Mouse (Mus musculus) heart, embryonic 15.5 days (tissue): ENCODE measurements around the gene Foxg1. TPM values are rescaled to one million over a fixed set of nuclear protein-coding genes. Genes with fewer than 3 reads are reported as not detected.

ENCODE experiments used
- ATAC-seq: fragments of 200-750 bp; cut with Nextera tagmentation; replicated peaks from 2 replicates; pipeline ENCODE4 v1.8.0; 2017; ENCODE audit warnings: low read depth, moderate TSS enrichment; ENCODE audit not compliant: insufficient number of reproducible peaks, insufficient read depth, low FRiP score
- H3K27ac ChIP-seq: fragments of 300-500 bp; sonication (generic); 2 replicates; pipeline ENCODE4 v1.5.1; 2015; ENCODE audit warnings: mild to moderate bottlenecking, inconsistent platforms
- H3K27me3 ChIP-seq: fragments of 300-500 bp; sonication (generic); 2 replicates; pipeline ENCODE4 v1.6.1; 2015; ENCODE audit warnings: inconsistent platforms
- H3K36me3 ChIP-seq: fragments of 300-500 bp; sonication (generic); 2 replicates; pipeline ENCODE4 v1.6.1; 2015; ENCODE audit warnings: mild to moderate bottlenecking, inconsistent platforms
- H3K4me1 ChIP-seq: fragments of 300-500 bp; sonication (generic); replicated peaks from 2 replicates; pipeline ENCODE4 v1.6.1; 2015; ENCODE audit warnings: inconsistent platforms
- H3K4me2 ChIP-seq: fragments of 300-500 bp; sonication (generic); 2 replicates; pipeline ENCODE4 v1.6.1; 2015; ENCODE audit warnings: inconsistent platforms, mild to moderate bottlenecking, moderate library complexity
- H3K4me3 ChIP-seq: fragments of 300-500 bp; sonication (generic); 2 replicates; pipeline ENCODE4 v1.5.1; 2015; ENCODE audit warnings: mild to moderate bottlenecking, inconsistent platforms
- H3K9ac ChIP-seq: fragments of 300-500 bp; sonication (generic); 2 replicates; pipeline ENCODE4 v1.6.1; 2015; ENCODE audit warnings: mild to moderate bottlenecking, inconsistent platforms
- H3K9me3 ChIP-seq: fragments of 300-500 bp; sonication (generic); replicated peaks from 2 replicates; pipeline ENCODE4 v1.6.1; 2016; ENCODE audit warnings: inconsistent platforms
- WGBS: fragments of 180-500 bp; shearing (Covaris S2); methylation state at CpG from one replicate; pipeline ENCODE4 v1.1.7; 2015; ENCODE audit warnings: mixed read lengths; 5-methylcytosine and 5-hydroxymethylcytosine counted together
- polyA plus RNA-seq: library from polyadenylated mRNA; unstranded; fragments of >200 nt; fragmentation: Nextera tagmentation; extraction: Ambion mirVana; gene quantifications from 2 replicates; pipeline ENCODE4 v1.2.1, GENCODE M21; 2015

Gene Foxg1
- 0.51 TPM in 1 of 2 replicates, not detected in the other for polyA plus RNA-seq

DNA sequence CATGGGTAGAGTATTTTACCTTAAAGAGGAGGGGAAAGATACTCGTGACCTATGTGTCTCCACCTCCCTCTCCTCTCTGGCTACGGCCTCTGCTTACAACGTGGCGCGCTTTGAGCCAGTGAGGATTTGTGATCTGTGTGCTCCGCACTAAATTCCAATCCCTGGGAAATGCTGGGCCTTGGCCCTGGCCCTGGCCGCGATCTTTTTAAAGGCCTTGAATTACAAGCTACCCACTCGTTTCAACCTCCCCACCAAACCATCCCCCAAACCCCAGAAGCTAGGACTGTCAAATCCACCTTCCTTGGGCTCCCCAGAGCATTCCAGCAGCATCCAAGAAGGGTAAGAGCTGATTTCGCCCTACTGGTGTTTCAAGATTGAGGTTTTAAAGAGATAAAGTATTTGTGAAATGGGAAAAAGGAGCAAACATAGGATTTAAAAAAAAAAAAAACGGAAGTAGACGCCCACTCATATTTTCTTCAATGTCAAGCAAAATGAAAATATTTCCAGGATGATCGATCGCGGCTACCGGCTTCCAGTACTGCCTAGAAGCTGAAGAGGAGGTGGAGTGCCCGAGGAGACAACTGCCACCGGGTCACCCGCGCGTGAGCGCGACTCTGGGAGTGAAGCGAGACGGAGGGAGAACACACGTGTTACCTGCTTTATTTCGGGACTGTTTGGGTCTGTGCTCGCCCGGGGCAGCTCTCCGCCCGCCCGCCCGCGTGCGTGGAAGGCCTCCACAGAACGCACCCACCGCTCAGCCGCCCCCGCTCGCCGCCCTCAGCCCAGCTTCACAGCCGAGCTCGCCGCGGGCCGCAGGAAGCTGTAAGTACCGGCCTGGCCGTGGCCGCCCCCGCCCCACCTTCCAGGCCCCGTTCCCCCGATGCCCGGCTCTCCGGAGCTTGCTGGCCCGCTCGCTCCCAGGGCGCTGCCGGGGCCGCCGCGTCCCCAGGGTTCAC lies at the start of gene Foxg1:
Gene Foxg1 (plus strand): TSS at position 96 of the 956 bp plus-strand sequence.
- H3K4me1 ChIP-seq = peaks cover 15% of the 10 kb centered on the region
- peak within 1 kb of the TSS; percentile 51 for H3K4me2 ChIP-seq
- WGBS = 1% methylated on average over 60 of the region's 61 CpGs
- H3K9ac ChIP-seq = no peak within 1 kb of the TSS
- H3K36me3 ChIP-seq = no peaks in the 10 kb centered on the region
- peaks cover 89% of the 10 kb centered on the region for H3K27me3 ChIP-seq
- H3K4me3 ChIP-seq = peak within 1 kb of the TSS; percentile 39
- H3K27ac ChIP-seq = no peak within 1 kb of the TSS
- 0 out of 2 replicates have a peak, but pooled peaks have one; percentile 10 for ATAC-seq
- H3K9me3 ChIP-seq = peaks cover 6% of the 10 kb centered on the region; the same call in 1 of the 2 replicates

- no peaks in the 10 kb centered on the region for H3K4me1 ChIP-seq
- no peak overlapping the region for H3K27ac ChIP-seq
- WGBS = 84% methylated on average over 10 of the region's 10 CpGs
- H3K36me3 ChIP-seq = no peaks in the 10 kb centered on the region
- no peaks in the 10 kb centered on the region for H3K9me3 ChIP-seq
- H3K4me2 ChIP-seq = no peak overlapping the region
- no peak for ATAC-seq
- H3K27me3 ChIP-seq = no peaks in the 10 kb centered on the region
- no peak overlapping the region for H3K4me3 ChIP-seq
- no peak overlapping the region for H3K9ac ChIP-seq
Observed at GRCm38 (mm10) chr12:49349697-49350096, 32.8 kb upstream of the Foxg1 start.

- no peak for ATAC-seq
- Histone ChIP-seq H3K4me1 (no peaks in the 10 kb centered on the region; the same call in 1 of the 2 replicates), H3K9me3 (no peaks in the 10 kb centered on the region), H3K27me3 (peaks cover 37% of the 10 kb centered on the region), H3K36me3 (no peaks in the 10 kb centered on the region), H3K27ac (no peak overlapping the region), H3K4me3 (no peak overlapping the region), H3K9ac (no peak overlapping the region), H3K4me2 (no peak overlapping the region)
- WGBS = 63% methylated on average over 1 of the region's 1 CpGs
Observed at GRCm38 (mm10) chr12:49368931-49369330, 13.5 kb upstream of the Foxg1 start.

GRCm38 (mm10) chr12:49372170-49372569 lies 10.3 kb upstream of the Foxg1 start:
- Histone ChIP-seq H3K9ac (no peak overlapping the region), H3K36me3 (no peaks in the 10 kb centered on the region), H3K4me1 (no peaks in the 10 kb centered on the region; the same call in 1 of the 2 replicates), H3K27me3 (peaks cover 67% of the 10 kb centered on the region), H3K27ac (no peak overlapping the region), H3K4me3 (no peak overlapping the region), H3K9me3 (no peaks in the 10 kb centered on the region), H3K4me2 (no peak overlapping the region)
- no peak for ATAC-seq

DNA sequence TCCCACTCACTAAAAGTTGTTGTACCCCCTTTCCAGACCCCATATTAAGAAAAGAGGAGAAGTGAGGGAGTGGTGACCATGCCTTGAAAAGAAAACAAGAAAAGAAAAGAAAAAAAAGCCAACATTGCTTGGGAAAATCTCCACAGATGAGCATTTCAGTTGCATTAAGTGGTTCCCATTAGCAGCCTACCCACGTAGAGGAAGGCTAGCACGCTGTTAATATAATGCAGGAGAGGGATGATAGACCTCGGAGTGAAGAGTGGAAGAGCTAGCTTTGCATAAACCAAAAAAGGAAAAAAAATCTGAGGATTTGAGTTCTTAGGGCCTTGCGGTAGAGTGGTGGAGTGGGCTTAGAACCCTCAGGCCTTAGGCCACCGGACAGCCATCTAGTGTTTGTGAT lies 9.3 kb upstream of the Foxg1 start:
- H3K4me2 ChIP-seq = no peak overlapping the region
- 11% methylated on average over 5 of the region's 5 CpGs for WGBS
- H3K9me3 ChIP-seq = no peaks in the 10 kb centered on the region
- no peak overlapping the region for H3K4me3 ChIP-seq
- no peak for ATAC-seq
- H3K9ac ChIP-seq = no peak overlapping the region
- H3K36me3 ChIP-seq = no peaks in the 10 kb centered on the region
- H3K27me3 ChIP-seq = peaks cover 77% of the 10 kb centered on the region
- H3K4me1 ChIP-seq = no peaks in the 10 kb centered on the region; the same call in 1 of the 2 replicates
- no peak overlapping the region for H3K27ac ChIP-seq

- peak overlapping the region; percentile 42 for H3K4me3 ChIP-seq
- no peaks in the 10 kb centered on the region for H3K9me3 ChIP-seq
- no peak overlapping the region for H3K9ac ChIP-seq
- peak overlapping the region; percentile 60 for H3K4me2 ChIP-seq
- H3K4me1 ChIP-seq = no peaks in the 10 kb centered on the region; the same call in 1 of the 2 replicates
- no peaks in the 10 kb centered on the region for H3K36me3 ChIP-seq
- peaks cover 85% of the 10 kb centered on the region for H3K27me3 ChIP-seq
- no peak overlapping the region for H3K27ac ChIP-seq
- ATAC-seq = no peak
- 1% methylated on average over 24 of the region's 24 CpGs for WGBS
Observed at GRCm38 (mm10) chr12:49373821-49374605, 8.4 kb upstream of the Foxg1 start.

DNA sequence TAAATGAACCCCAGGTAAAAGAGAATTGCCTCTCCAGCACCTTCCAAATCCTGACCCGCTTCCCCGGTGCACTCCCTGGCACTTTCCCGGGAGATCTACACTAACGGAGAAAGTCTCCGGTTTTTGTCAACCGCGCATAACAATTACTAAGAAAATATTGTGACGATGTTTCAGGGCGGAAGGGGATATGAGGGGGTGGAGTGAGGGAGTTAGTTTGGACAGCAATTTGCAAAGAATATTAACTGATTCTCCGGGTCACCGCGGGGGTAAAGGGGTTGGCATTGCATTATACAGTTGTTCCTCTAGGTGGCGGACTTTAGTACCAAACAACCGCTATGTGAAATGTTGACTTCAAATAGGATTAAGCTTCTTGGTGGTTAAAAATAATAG lies 7.9 kb upstream of the Foxg1 start:
- peak overlapping the region; percentile 60 for H3K4me2 ChIP-seq
- H3K36me3 ChIP-seq = no peaks in the 10 kb centered on the region
- H3K27me3 ChIP-seq = peaks cover 87% of the 10 kb centered on the region
- no peak for ATAC-seq
- H3K9ac ChIP-seq = no peak overlapping the region
- peak overlapping the region; percentile 42 for H3K4me3 ChIP-seq
- H3K27ac ChIP-seq = no peak overlapping the region
- no peaks in the 10 kb centered on the region; the same call in 1 of the 2 replicates for H3K4me1 ChIP-seq
- under 1% methylated on average over 14 of the region's 14 CpGs for WGBS
- H3K9me3 ChIP-seq = no peaks in the 10 kb centered on the region

DNA sequence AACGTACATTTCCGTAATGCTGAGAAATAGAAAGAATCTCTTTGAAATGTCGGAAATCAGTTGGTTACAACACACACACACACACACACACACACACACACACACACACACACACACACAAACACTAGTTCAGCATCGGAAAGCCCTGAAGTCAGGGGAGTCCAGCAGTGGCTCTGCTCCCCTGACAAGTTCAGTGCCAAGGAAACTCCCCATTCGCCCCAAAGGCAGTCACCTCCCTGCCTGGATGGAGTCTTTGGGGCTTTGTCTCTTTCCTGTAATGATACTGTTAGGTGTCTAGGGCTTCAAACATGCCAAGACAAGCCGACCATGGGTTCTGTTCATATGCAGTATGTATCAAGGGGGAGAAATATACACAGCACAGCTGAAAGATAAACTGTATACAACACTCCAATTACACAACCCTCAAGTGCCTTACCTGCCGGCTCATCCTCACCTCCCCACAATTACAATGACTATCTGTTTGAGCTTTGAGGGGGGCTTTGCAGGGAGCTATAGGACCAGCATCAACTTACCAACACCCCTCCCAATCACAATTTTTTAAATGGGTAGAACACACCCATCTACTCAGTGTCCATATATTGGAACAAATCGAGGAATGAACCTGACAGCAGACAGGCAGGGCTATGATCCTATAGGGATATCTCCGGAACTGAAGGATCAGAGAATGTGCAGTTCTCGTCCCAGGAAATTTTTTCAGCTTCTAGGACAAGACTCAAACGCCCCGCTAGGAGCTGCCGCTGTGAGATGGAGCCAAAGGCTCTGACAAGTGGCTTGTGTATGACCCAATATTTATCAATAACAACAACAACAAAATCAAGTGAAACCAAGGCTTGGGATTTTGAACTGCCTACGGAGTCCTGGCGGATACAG lies 6.8 kb upstream of the Foxg1 start:
- ATAC-seq = no peak
- 6% methylated on average over 15 of the region's 15 CpGs for WGBS
- Histone ChIP-seq H3K4me2 (no peak overlapping the region), H3K36me3 (no peaks in the 10 kb centered on the region), H3K27me3 (peaks cover 93% of the 10 kb centered on the region), H3K9me3 (no peaks in the 10 kb centered on the region), H3K9ac (no peak overlapping the region), H3K4me3 (no peak overlapping the region), H3K4me1 (no peaks in the 10 kb centered on the region; the same call in 1 of the 2 replicates), H3K27ac (no peak overlapping the region)

DNA sequence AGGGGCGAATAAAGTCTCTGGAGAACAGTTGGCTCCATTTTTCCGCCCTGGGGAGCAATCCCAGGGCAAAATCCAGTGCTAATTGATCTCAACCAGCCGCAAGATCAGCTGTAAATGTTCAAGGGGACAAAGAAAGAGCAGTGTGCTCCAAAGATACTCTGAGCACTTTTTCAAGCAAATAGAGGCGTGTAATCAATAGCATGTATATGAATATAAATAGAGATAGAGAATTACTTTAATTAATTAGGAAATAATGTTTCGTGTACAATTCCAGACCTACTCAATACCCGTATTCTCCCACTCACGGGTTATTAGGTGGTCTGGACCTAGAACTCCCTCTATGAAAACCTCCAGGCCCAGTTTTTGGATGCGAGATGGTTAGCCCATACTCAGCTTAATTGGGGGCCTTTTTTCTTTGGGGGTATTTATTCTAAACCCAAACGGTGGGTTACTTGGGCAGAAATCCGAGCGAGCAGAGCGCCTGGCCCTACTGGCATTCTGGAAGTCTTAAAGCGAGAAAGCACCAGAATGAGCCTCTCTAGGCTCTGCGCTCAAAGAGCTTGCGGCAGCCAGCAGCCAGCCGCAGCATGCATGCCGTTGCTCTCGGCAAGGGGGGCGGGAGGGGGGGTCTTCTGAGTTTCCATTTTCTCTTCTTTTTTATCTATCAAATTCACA lies 6.0 kb upstream of the Foxg1 start:
- H3K9ac ChIP-seq = no peak overlapping the region
- no peaks in the 10 kb centered on the region for H3K36me3 ChIP-seq
- no peaks in the 10 kb centered on the region; the same call in 1 of the 2 replicates for H3K4me1 ChIP-seq
- no peaks in the 10 kb centered on the region for H3K9me3 ChIP-seq
- no peak overlapping the region for H3K27ac ChIP-seq
- H3K4me2 ChIP-seq = no peak overlapping the region
- no peak overlapping the region for H3K4me3 ChIP-seq
- WGBS = 6% methylated on average over 19 of the region's 19 CpGs
- ATAC-seq = no peak
- H3K27me3 ChIP-seq = peaks cover 93% of the 10 kb centered on the region

- no peak for ATAC-seq
- Histone ChIP-seq H3K27ac (no peak overlapping the region), H3K4me1 (no peaks in the 10 kb centered on the region; the same call in 1 of the 2 replicates), H3K36me3 (no peaks in the 10 kb centered on the region), H3K4me2 (no peak overlapping the region), H3K9me3 (no peaks in the 10 kb centered on the region), H3K9ac (no peak overlapping the region), H3K27me3 (peaks cover 98% of the 10 kb centered on the region), H3K4me3 (no peak overlapping the region)
- 3% methylated on average over 15 of the region's 15 CpGs for WGBS
Observed at GRCm38 (mm10) chr12:49377281-49377970, 5.0 kb upstream of the Foxg1 start.
